Mouse (Mus musculus) testis, adult 2 months (tissue): ENCODE measurements around the gene Cobll1.

ENCODE experiments used
- CTCF ChIP-seq: fragments of 200-500 bp; IDR thresholded peaks from 2 replicates; pipeline ENCODE4 v1.5.1; 2012; ENCODE audit warnings: low read depth, mild to moderate bottlenecking, inconsistent platforms, low read length, moderate library complexity; ENCODE audit not compliant: control insufficient read depth, insufficient read depth, insufficient replicate concordance
- POLR2A ChIP-seq: fragments of 200-500 bp; IDR thresholded peaks from 2 replicates; pipeline ENCODE4 v1.6.1; 2012; ENCODE audit warnings: low read depth, mild to moderate bottlenecking, inconsistent platforms, low read length, moderate library complexity; ENCODE audit not compliant: control insufficient read depth

DNA sequence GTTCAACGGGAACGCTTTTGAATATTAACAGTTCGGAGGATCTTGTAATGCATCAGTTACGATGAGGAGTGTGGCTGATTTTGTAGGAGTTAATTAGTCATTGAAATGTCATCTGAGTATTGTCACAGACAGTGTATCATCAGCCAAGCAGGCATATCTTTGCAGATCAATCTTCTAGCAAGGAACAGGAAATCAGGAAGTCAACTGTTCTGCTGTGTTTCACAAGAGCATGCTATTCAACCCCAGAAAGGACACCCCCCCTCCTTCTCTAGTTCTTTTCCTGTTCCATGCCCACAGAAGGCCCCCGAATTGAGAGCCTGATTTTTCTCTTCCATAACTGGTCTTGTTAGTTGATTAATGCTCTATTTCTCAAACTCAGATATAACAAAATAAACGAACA lies 43.8 kb upstream of the Cobll1 start:
- no peak for TF ChIP-seq CTCF
- TF ChIP-seq POLR2A = no peak
